Mouse (Mus musculus) liver, postnatal 0 days (tissue): ENCODE measurements at regions not wholly inside any gene's neighbourhood (a gene's known extent, or its start where the extent isn't known, plus 50 kb on each side); places are given as distances from the start of the nearest gene placed in this dataset.

Source experiments
- CTCF ChIP-seq: sonication (generic); IDR thresholded peaks from 2 replicates; pipeline ENCODE4 v1.5.1; 2016; ENCODE audit warnings: antibody characterized with exemption, low read depth
- EP300 ChIP-seq: IDR thresholded peaks from 2 replicates; pipeline ENCODE4 v1.6.1; 2016; ENCODE audit warnings: antibody characterized with exemption, low read depth, mild to moderate bottlenecking

- TF ChIP-seq CTCF (no peak), EP300 (no peak)
Measured at GRCm38 (mm10) chr9:92899733-92900132, 357.7 kb downstream of the Plod2 start.
